In the genomic region with DNA sequence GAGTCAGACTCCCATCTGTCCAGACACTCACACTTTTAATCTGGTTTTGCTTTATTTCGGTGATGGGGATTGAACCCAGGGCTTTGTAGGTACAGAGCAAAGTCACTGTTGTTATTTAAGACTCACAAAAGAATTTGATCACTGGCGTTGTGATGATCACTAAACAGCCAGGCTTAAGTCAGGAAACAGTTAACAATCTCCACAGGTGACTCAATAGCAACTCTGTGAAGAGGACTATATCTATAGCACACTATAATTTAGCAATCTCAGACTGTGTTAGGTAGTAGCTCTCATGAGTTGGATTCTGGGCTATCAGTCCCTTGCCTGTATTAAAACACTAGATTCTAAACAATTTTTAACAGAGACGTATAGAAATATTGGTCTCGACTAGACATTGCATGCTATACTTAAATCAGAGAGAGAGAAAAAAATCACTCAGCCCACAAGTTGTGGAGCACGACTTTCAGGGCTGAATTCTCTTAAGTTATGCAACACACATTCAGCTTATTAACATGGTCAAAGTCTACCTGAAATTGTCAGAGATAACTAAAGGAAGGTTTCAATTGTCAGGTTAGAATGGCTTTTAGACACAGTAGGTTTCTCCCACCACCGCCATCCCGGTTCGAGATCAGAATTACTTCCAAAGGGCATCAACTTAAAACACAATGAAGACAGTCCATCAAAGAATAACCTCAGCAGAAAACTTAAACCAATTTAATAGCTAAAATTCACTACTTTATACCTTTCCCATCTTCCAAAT, we compare ENCODE assay signal across 37 mouse cellular contexts. TPM values are rescaled to one million over a fixed set of nuclear protein-coding genes. Genes with fewer than 3 reads are reported as not detected.
DNase-seq lines count a peak whose midpoint lies in the region; ATAC-seq and TF ChIP-seq lines count a peak whose summit lies in the region.
"Had no signal": no experiment of that assay in that cellular context is flagged by ENCODE, and none has a peak within 500 bp of the region (broad histone marks: within the 10 kb centered on the region; RNA-seq: fewer than 3 reads in every experiment).

No protein-coding gene starts in this region.

- peaks cover 5% of the 10 kb centered on the region; the same call in 1 of the 2 replicates for H3K27me3 ChIP-seq in liver, adult 2 months (ENCODE audit: control insufficient read depth, insufficient read depth, low read length)
- H3K27me3 ChIP-seq in intestine, embryonic 15.5 days (replicated peaks) = peaks cover 13% of the 10 kb centered on the region
- H3K27me3 ChIP-seq in stomach, embryonic 16.5 days (ENCODE audit: control insufficient read depth, insufficient read depth, low read length) = peaks cover 11% of the 10 kb centered on the region

- H3K4me2 ChIP-seq in intestine, embryonic 15.5 days (replicated peaks) = peak overlapping the region; percentile 39
- H3K4me2 ChIP-seq in stomach, embryonic 16.5 days (ENCODE audit: low read depth, low read length) = peak overlapping the region; percentile 19; the same call in 1 of the 2 replicates
- H3K4me2 ChIP-seq: forebrain, embryonic 15.5 days; heart, embryonic 13.5 days; hindbrain, embryonic 15.5 days; limb, embryonic 12.5 days; liver, embryonic 13.5 days; midbrain, embryonic 11.5 days; neural tube, embryonic 13.5 days had no signal

- peak; percentile 81 for DNase-seq in liver, adult 2 months (ENCODE audit: extremely low read depth, low read depth, low spot score)
- no peak for DNase-seq in liver
- peak; percentile 69 for DNase-seq in NIH3T3 (ENCODE audit: low read depth)
- DNase-seq in embryo, embryonic 10 days (ENCODE audit: low spot score) = no peak
- no peak for DNase-seq in layer of hippocampus, adult 18-20 months (ENCODE audit: low spot score in 2 of 2)
- no peak for DNase-seq in gastrocnemius, postnatal 4 days (ENCODE audit: low spot score in 2 of 2)
- DNase-seq: adrenal gland, postnatal 14 days; cerebellum, adult 11 months; cerebellum, adult 9-11 months; gastrocnemius, postnatal 36 days; heart, postnatal 10 days; kidney, adult 9 months; kidney, postnatal 10 days; liver, embryonic 13.5 days; lung, adult 2 months; lung, postnatal 10 days; right cerebral cortex, postnatal 4 days had no signal

- H3K4me3 ChIP-seq in liver, adult 2 months (ENCODE audit: insufficient read depth, low read depth, low read length) = no peak overlapping the region
- H3K4me3 ChIP-seq in intestine, embryonic 15.5 days (replicated peaks) = 0 out of 2 replicates have a peak overlapping the region, but pooled peaks have one; percentile 7
- peak overlapping the region; percentile 17; the same call in 1 of the 2 replicates for H3K4me3 ChIP-seq in stomach, embryonic 16.5 days (replicated peaks; ENCODE audit: low read length)
- H3K4me3 ChIP-seq: forebrain, embryonic 10.5 days; forebrain, embryonic 15.5 days; heart, embryonic 13.5 days; hindbrain, embryonic 15.5 days; layer of hippocampus, adult 2 months; left cerebral cortex, adult 2 months; limb, embryonic 12.5 days; liver, embryonic 13.5 days; neural tube, embryonic 13.5 days had no signal

- no peak for TF ChIP-seq CTCF in liver, adult 2 months (IDR thresholded peaks at IDR 0.05; ENCODE audit: low read depth, low read length)

- H3K9me3 ChIP-seq in intestine, embryonic 15.5 days = no peaks in the 10 kb centered on the region
- H3K9me3 ChIP-seq in stomach, embryonic 16.5 days (replicated peaks; ENCODE audit: control insufficient read depth, low read length) = no peaks in the 10 kb centered on the region
- H3K9me3 ChIP-seq: forebrain, embryonic 10.5 days; forebrain, embryonic 15.5 days; heart, embryonic 13.5 days; hindbrain, embryonic 15.5 days; limb, embryonic 12.5 days; liver, embryonic 13.5 days; neural tube, embryonic 13.5 days had no signal

- no peaks in the 10 kb centered on the region; the same call in 1 of the 2 replicates for H3K79me2 ChIP-seq in liver, adult 2 months (ENCODE audit: control insufficient read depth, insufficient read depth, low read length)

- no peaks in the 10 kb centered on the region for H3K36me3 ChIP-seq in liver, adult 2 months (ENCODE audit: control insufficient read depth, insufficient read depth, low read length)
- no peaks in the 10 kb centered on the region for H3K36me3 ChIP-seq in intestine, embryonic 15.5 days
- no peaks in the 10 kb centered on the region for H3K36me3 ChIP-seq in stomach, embryonic 16.5 days (ENCODE audit: control insufficient read depth, insufficient read depth, low read length)
- H3K36me3 ChIP-seq: forebrain, embryonic 10.5 days; forebrain, embryonic 15.5 days; heart, embryonic 13.5 days; hindbrain, embryonic 15.5 days; limb, embryonic 12.5 days; liver, embryonic 13.5 days; neural tube, embryonic 13.5 days had no signal

- 35% methylated on average over 8 of the region's 8 CpGs for WGBS in liver, adult 2 months
- 61% methylated on average over 8 of the region's 8 CpGs for WGBS in intestine, embryonic 15.5 days
- WGBS in stomach, embryonic 16.5 days = 68% methylated on average over 8 of the region's 8 CpGs

- ATAC-seq in intestine, embryonic 15.5 days = peak; percentile 50
- ATAC-seq in stomach, embryonic 16.5 days (ENCODE audit: insufficient read depth, low FRiP score) = no peak
- ATAC-seq: CD4-positive, CD25-positive, alpha-beta regulatory T cell, adult 4 months; forebrain, embryonic 15.5 days; inflammation-experienced regulatory T-cells, adult 6 months had no signal

- H3K9ac ChIP-seq in liver, adult 2 months (ENCODE audit: low read depth, low read length) = no peak overlapping the region
- H3K9ac ChIP-seq in intestine, embryonic 15.5 days = no peak overlapping the region
- no peak overlapping the region for H3K9ac ChIP-seq in stomach, embryonic 16.5 days (ENCODE audit: low read length)
- H3K9ac ChIP-seq: forebrain, embryonic 15.5 days; heart, embryonic 13.5 days; hindbrain, embryonic 15.5 days; limb, embryonic 12.5 days; liver, embryonic 13.5 days; neural tube, embryonic 13.5 days had no signal

- no peak for TF ChIP-seq POLR2A in liver, adult 2 months (IDR thresholded peaks at IDR 0.05; ENCODE audit: extremely low read depth, insufficient read depth, low read length)

- peak overlapping the region; percentile 44; the same call in 1 of the 2 replicates for H3K27ac ChIP-seq in liver, adult 2 months (replicated peaks; ENCODE audit: insufficient read depth, low read depth, low read length)
- H3K27ac ChIP-seq in intestine, embryonic 15.5 days = peak overlapping the region; percentile 37; the same call in 1 of the 2 replicates
- H3K27ac ChIP-seq in stomach, embryonic 16.5 days (ENCODE audit: low read length) = no peak overlapping the region
- H3K27ac ChIP-seq: forebrain, embryonic 10.5 days; forebrain, embryonic 15.5 days; heart, embryonic 13.5 days; hindbrain, embryonic 15.5 days; layer of hippocampus, adult 2 months; left cerebral cortex, adult 2 months; limb, embryonic 12.5 days; liver, embryonic 13.5 days; neural tube, embryonic 13.5 days had no signal

- no peaks in the 10 kb centered on the region; the same call in 1 of the 2 replicates for H3K4me1 ChIP-seq in liver, adult 2 months (ENCODE audit: control insufficient read depth, insufficient read depth, low read length)
- 0 out of 2 replicates have a peak, but pooled peaks cover 3% of the 10 kb centered on the region for H3K4me1 ChIP-seq in intestine, embryonic 15.5 days (replicated peaks)
- H3K4me1 ChIP-seq in stomach, embryonic 16.5 days (ENCODE audit: control insufficient read depth, insufficient read depth, low read length) = 0 out of 2 replicates have a peak, but pooled peaks cover 2% of the 10 kb centered on the region
- H3K4me1 ChIP-seq: neural tube, embryonic 13.5 days had no signal

RNA-seq across cellular contexts. Expression of gene Ifne, which starts 54.4 kb away (rescaled TPM):
- not detected in 2 replicates for total RNA-seq in liver, adult 2 months (2014; rRNA removed)
- polyA plus RNA-seq in liver, adult 2 months (2012; rRNA removed) = not detected in 2 replicates
- polyA plus RNA-seq in intestine, embryonic 15.5 days (2015; fragmentation: Nextera tagmentation; extraction: Ambion mirVana) = not detected in 2 replicates
- polyA plus RNA-seq in stomach, embryonic 16.5 days (2015; fragmentation: Nextera tagmentation; extraction: Ambion mirVana) = not detected in 2 replicates
- not detected for total RNA-seq in layer of hippocampus, adult 18-20 months (2021)
- total RNA-seq in gastrocnemius, postnatal 4 days (2021) = not detected
- total RNA-seq: adrenal gland, postnatal 14 days; gastrocnemius, adult 18-20 months; gastrocnemius, postnatal 36 days; heart, adult 8-10 months; heart, postnatal 10 days; hematopoietic stem cell, adult 5-6 weeks; layer of hippocampus, adult 2 months; layer of hippocampus, postnatal 14 days; left cerebral cortex, adult 2 months; left cerebral cortex, postnatal 25 days; midbrain, postnatal 0 days had no signal
- polyA plus RNA-seq: CD4-positive, CD25-positive, alpha-beta regulatory T cell, adult 4 months; forebrain, embryonic 10.5 days; forebrain, embryonic 15.5 days; frontal cortex, adult 2 months; heart, embryonic 13.5 days; hindbrain, embryonic 15.5 days; inflammation-experienced regulatory T-cells, adult 6 months; limb, embryonic 12.5 days; liver, embryonic 13.5 days; lung, adult 2 months; midbrain, embryonic 11.5 days; midbrain, postnatal 0 days; neural tube, embryonic 13.5 days had no signal

Comparison
In these comparisons a context has a peak if more than half of its experiments do, and no peak if none do; other contexts are left out.
1. DNase-seq: peak in liver, adult 2 months (single experiment) and NIH3T3 (single experiment); none in liver (single experiment), embryo, embryonic 10 days (single experiment), layer of hippocampus, adult 18-20 months (0 of 2) and gastrocnemius, postnatal 4 days (0 of 2).